Mouse (Mus musculus): Measurements from ENCODE around the gene Rhob.
A peak's percentile ranks its signal among the peaks of the same experiment; 100 is the strongest.

Gene Rhob

GRCm38 (mm10) chr12:8504131-8504530 lies 4.3 kb upstream of the Rhob start:
- no peak for DNase-seq

- DNase-seq = peak; percentile 36
Measured at GRCm38 (mm10) chr12:8502546-8502945, 2.7 kb upstream of the Rhob start.

GRCm38 (mm10) chr12:8501571-8502305 lies 1.9 kb upstream of the Rhob start:
- no peak for DNase-seq

GRCm38 (mm10) chr12:8500597-8501570 lies 1.1 kb upstream of the Rhob start:
- peak; percentile 24 for DNase-seq

GRCm38 (mm10) chr12:8499001-8499870 lies 573 bp downstream of the Rhob start:
- DNase-seq = peak; percentile 71

GRCm38 (mm10) chr12:8498591-8499000 lies 1.2 kb downstream of the Rhob start:
- no peak for DNase-seq

- peak; percentile 44 for DNase-seq
Measured at GRCm38 (mm10) chr12:8498148-8498571, 1.6 kb downstream of the Rhob start.

GRCm38 (mm10) chr12:8497314-8497706 lies 2.5 kb downstream of the Rhob start:
- DNase-seq = no peak

GRCm38 (mm10) chr12:8496679-8497313 lies 3.0 kb downstream of the Rhob start:
- DNase-seq = no peak

- DNase-seq = peak; percentile 15
Measured at GRCm38 (mm10) chr12:8495881-8496678, 3.7 kb downstream of the Rhob start.

GRCm38 (mm10) chr12:8494675-8495074 lies 5.1 kb downstream of the Rhob start:
- DNase-seq = no peak

GRCm38 (mm10) chr12:8493386-8493785 lies 6.4 kb downstream of the Rhob start:
- no peak for DNase-seq

GRCm38 (mm10) chr12:8489098-8489497 lies 10.7 kb downstream of the Rhob start:
- DNase-seq = no peak

GRCm38 (mm10) chr12:8488652-8488980 lies 11.2 kb downstream of the Rhob start:
- no peak for DNase-seq

- peak; percentile 22 for DNase-seq
Measured at GRCm38 (mm10) chr12:8487959-8488651, 11.7 kb downstream of the Rhob start.

GRCm38 (mm10) chr12:8487281-8487680 lies 12.5 kb downstream of the Rhob start:
- DNase-seq = no peak

GRCm38 (mm10) chr12:8485247-8485646 lies 14.6 kb downstream of the Rhob start:
- no peak for DNase-seq

- DNase-seq = no peak
Measured at GRCm38 (mm10) chr12:8482169-8482568, 17.6 kb downstream of the Rhob start.

GRCm38 (mm10) chr12:8474836-8475387 lies 24.9 kb downstream of the Rhob start:
- no peak for DNase-seq

- DNase-seq = no peak
Measured at GRCm38 (mm10) chr12:8472591-8473358, 27.0 kb downstream of the Rhob start.

All from cerebellum, adult 11 months (tissue).